Mouse (Mus musculus) limb, embryonic 15.5 days (tissue): Measurements from ENCODE around the gene Pik3cb. TPM values are rescaled to one million over a fixed set of nuclear protein-coding genes. Genes with fewer than 3 reads are reported as not detected.

Source experiments
- ATAC-seq: fragments of 200-750 bp; cut with Nextera tagmentation; 2 replicates; pipeline ENCODE4 v1.8.0; 2017; ENCODE audit warnings: low read depth, moderate TSS enrichment; ENCODE audit not compliant: insufficient number of reproducible peaks, low FRiP score, low TSS enrichment
- H3K27ac ChIP-seq: fragments of 300-500 bp; sonication (generic); 2 replicates; pipeline ENCODE4 v1.5.1; 2015; ENCODE audit warnings: moderate library complexity, mild to moderate bottlenecking, inconsistent platforms
- H3K27me3 ChIP-seq: fragments of 300-500 bp; sonication (generic); 2 replicates; pipeline ENCODE4 v1.6.1; 2015; ENCODE audit warnings: inconsistent platforms
- H3K36me3 ChIP-seq: fragments of 300-500 bp; sonication (generic); 2 replicates; pipeline ENCODE4 v1.6.1; 2015; ENCODE audit warnings: inconsistent platforms
- H3K4me1 ChIP-seq: fragments of 300-500 bp; sonication (generic); 2 replicates; pipeline ENCODE4 v1.6.1; 2015; ENCODE audit warnings: inconsistent platforms
- H3K4me2 ChIP-seq: fragments of 300-500 bp; sonication (generic); 2 replicates; pipeline ENCODE4 v1.6.1; 2015; ENCODE audit warnings: mild to moderate bottlenecking, inconsistent platforms
- H3K4me3 ChIP-seq: fragments of 300-500 bp; sonication (generic); 2 replicates; pipeline ENCODE4 v1.5.1; 2015; ENCODE audit warnings: mild to moderate bottlenecking, inconsistent platforms
- H3K9ac ChIP-seq: fragments of 300-500 bp; sonication (generic); 2 replicates; pipeline ENCODE4 v1.6.1; 2015; ENCODE audit warnings: inconsistent platforms
- H3K9me3 ChIP-seq: fragments of 300-500 bp; sonication (generic); 2 replicates; pipeline ENCODE4 v1.6.1; 2016; ENCODE audit warnings: inconsistent platforms
- WGBS: fragments of 180-500 bp; shearing (Covaris S2); methylation state at CpG from one replicate; pipeline ENCODE4 v1.1.7; 2015; 5-methylcytosine and 5-hydroxymethylcytosine counted together
- polyA plus RNA-seq: library from polyadenylated mRNA; unstranded; fragments of >200 nt; fragmentation: Nextera tagmentation; extraction: Ambion mirVana; gene quantifications from 2 replicates; pipeline ENCODE4 v1.2.1, GENCODE M21; 2015

Gene Pik3cb
- 1.8 and 2.1 TPM in 2 replicates for polyA plus RNA-seq

- H3K27ac ChIP-seq = peak within 1 kb of the TSS; percentile 73
Measured at GRCm38 (mm10) chr9:99140063-99140882, at the start of gene Pik3cb. Pik3cb (minus strand) TSS chr9:99140621.

DNA sequence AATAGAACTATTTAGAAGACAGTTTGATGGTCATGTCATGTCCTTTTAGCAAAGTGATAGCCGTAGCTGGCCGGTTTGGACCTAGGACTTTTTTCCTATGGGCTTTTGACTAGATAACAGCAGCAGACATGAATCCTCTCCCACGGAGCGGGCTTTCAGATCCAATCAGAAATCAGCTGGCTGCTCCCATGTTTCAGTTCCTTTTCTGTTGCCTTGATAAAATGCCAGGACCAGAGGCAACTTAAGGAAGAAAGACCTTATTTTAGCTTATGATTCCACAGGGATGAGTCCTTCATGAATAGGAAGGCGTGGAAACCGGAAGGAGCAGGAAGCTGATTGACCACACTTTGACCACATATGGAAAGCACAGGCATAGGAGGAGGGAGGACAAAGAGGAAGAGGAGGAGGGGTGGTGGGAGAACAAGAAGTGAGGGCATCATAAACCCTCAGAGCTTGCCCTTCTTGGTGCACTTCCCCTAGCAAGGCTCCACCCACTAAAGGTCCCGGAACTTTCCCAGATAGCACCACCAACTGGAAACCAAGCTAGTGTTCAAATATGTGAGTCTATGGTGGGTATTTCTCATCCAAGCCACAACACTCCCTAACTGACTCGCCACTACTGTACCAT is 42.7 kb upstream of the Pik3cb start:
- H3K4me2 ChIP-seq = no peak overlapping the region

More at GRCm38 (mm10) chr9:99140063-99140882, at the start of gene Pik3cb:
- ATAC-seq = peak; percentile 95
- under 1% methylated on average over 76 of the region's 77 CpGs for WGBS
- Histone ChIP-seq H3K27me3 (peaks cover 17% of the 10 kb centered on the region), H3K9ac (peak within 1 kb of the TSS; percentile 57), H3K4me1 (0 out of 2 replicates have a peak, but pooled peaks cover 3% of the 10 kb centered on the region), H3K4me3 (peak within 1 kb of the TSS; percentile 92), H3K4me2 (peak within 1 kb of the TSS; percentile 75), H3K9me3 (no peaks in the 10 kb centered on the region), H3K36me3 (no peaks in the 10 kb centered on the region)

GRCm38 (mm10) chr9:99182121-99182520 is 41.7 kb upstream of the Pik3cb start:
- 85% methylated on average over 7 of the region's 7 CpGs for WGBS
- Histone ChIP-seq H3K4me1 (peaks cover 2% of the 10 kb centered on the region; the same call in 1 of the 2 replicates), H3K27ac (no peak overlapping the region), H3K4me2 (no peak overlapping the region), H3K9me3 (no peaks in the 10 kb centered on the region), H3K27me3 (no peaks in the 10 kb centered on the region), H3K36me3 (no peaks in the 10 kb centered on the region), H3K4me3 (no peak overlapping the region), H3K9ac (no peak overlapping the region)
- no peak for ATAC-seq

More for the DNA sequence above, 42.7 kb upstream of the Pik3cb start:
- Histone ChIP-seq H3K4me3 (no peak overlapping the region), H3K9me3 (no peaks in the 10 kb centered on the region), H3K4me1 (peaks cover 2% of the 10 kb centered on the region; the same call in 1 of the 2 replicates), H3K9ac (no peak overlapping the region), H3K27ac (no peak overlapping the region), H3K36me3 (no peaks in the 10 kb centered on the region), H3K27me3 (no peaks in the 10 kb centered on the region)
- 80% methylated on average over 8 of the region's 8 CpGs for WGBS
- no peak for ATAC-seq

GRCm38 (mm10) chr9:99180272-99180671 is 39.9 kb upstream of the Pik3cb start:
- Histone ChIP-seq H3K9ac (no peak overlapping the region), H3K4me3 (no peak overlapping the region), H3K36me3 (no peaks in the 10 kb centered on the region), H3K27me3 (no peaks in the 10 kb centered on the region), H3K4me2 (no peak overlapping the region), H3K4me1 (peaks cover 2% of the 10 kb centered on the region; the same call in 1 of the 2 replicates), H3K27ac (no peak overlapping the region), H3K9me3 (no peaks in the 10 kb centered on the region)
- WGBS = 53% methylated on average over 8 of the region's 8 CpGs
- no peak for ATAC-seq

DNA sequence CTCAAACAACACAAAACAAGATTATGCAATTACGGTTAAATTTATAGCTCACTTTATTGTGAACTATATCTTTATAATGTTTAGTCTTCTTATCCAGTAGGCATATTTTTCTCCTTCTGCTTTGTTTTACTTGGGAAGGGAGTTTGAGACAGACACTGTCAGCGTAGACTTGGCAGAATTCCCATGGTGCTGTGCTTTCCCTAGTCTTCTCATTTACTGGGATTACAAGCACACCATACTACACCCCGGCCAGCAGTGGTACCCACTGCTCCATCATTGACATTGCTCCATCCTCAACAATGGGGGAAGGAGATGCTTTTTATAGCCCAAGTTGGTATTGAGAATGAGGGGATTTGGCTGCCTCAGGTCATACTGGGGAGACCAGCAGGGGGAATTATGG is 38.3 kb upstream of the Pik3cb start:
- 87% methylated on average over 3 of the region's 3 CpGs for WGBS
- no peaks in the 10 kb centered on the region for H3K36me3 ChIP-seq
- H3K4me1 ChIP-seq = peaks cover 2% of the 10 kb centered on the region; the same call in 1 of the 2 replicates
- ATAC-seq = no peak
- H3K9me3 ChIP-seq = no peaks in the 10 kb centered on the region
- H3K27me3 ChIP-seq = no peaks in the 10 kb centered on the region
- H3K4me3 ChIP-seq = no peak overlapping the region
- no peak overlapping the region for H3K9ac ChIP-seq
- H3K4me2 ChIP-seq = no peak overlapping the region
- no peak overlapping the region for H3K27ac ChIP-seq

DNA sequence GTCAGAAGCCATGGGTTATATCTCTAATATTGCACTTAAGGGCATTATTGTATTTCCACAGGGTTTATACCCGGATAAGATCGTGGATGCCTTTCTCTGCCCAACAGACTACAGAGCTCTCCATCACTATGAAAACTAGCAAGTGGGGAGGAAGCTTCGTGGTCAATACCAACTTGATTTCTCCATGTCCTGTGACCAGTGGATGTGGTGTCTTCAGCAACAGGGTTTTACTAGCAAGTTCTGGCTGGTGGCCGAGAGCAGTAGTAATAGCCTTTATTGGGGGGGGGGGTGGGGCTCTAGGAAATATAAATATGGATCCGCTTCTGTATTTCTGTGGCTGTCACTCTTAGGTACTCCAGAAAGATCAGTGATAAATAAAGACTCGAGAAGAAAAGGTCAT is 35.4 kb upstream of the Pik3cb start:
- Histone ChIP-seq H3K4me1 (peaks cover 2% of the 10 kb centered on the region; the same call in 1 of the 2 replicates), H3K9me3 (no peaks in the 10 kb centered on the region), H3K4me2 (no peak overlapping the region), H3K27me3 (no peaks in the 10 kb centered on the region), H3K4me3 (no peak overlapping the region), H3K36me3 (no peaks in the 10 kb centered on the region), H3K9ac (no peak overlapping the region), H3K27ac (no peak overlapping the region)
- ATAC-seq = no peak
- WGBS = 82% methylated on average over 6 of the region's 6 CpGs

DNA sequence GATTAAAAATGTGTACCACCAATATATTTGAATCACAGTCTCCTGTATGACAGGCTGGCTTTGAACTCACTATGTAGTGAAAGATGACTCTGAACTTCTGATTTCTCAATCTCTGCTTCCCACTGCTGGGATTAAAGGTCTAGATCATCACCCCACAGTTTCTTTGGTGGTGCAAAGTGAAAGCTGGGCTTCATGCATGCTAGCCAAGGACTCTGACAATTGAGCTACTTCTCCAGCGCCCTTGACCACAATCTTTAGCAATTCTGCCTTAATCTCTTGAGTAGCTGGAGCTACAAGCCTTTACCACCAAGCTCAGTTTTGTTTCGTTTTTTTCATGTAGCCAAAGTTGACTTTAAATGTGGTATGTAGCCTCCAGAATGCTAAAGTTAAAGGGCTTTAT is 32.4 kb upstream of the Pik3cb start:
- Histone ChIP-seq H3K9ac (no peak overlapping the region), H3K27ac (no peak overlapping the region), H3K4me2 (no peak overlapping the region), H3K27me3 (no peaks in the 10 kb centered on the region), H3K36me3 (no peaks in the 10 kb centered on the region), H3K9me3 (no peaks in the 10 kb centered on the region), H3K4me3 (no peak overlapping the region), H3K4me1 (no peaks in the 10 kb centered on the region)
- no peak for ATAC-seq
- 68% methylated on average over 2 of the region's 2 CpGs for WGBS

DNA sequence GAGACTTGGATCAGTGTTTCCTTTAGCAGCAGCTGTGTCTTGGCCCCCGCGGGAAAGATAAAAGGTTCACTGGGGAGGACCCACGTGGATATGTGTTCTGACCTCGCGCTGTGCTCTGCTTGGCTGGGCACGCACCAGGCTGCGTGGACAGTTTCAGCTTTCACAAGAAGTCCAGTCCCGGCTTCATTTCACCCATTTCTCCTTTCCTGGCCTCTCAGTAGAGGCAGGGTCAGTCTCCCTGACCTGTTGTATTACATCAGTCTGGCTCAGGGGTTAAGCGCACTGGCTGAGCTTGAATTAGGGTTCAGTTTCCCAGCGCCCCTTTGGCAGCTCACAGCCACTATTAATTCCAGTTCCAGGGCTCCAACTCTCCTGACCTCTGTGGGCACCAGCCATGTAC is 30.8 kb upstream of the Pik3cb start:
- Histone ChIP-seq H3K9ac (no peak overlapping the region), H3K27ac (no peak overlapping the region), H3K27me3 (no peaks in the 10 kb centered on the region), H3K9me3 (no peaks in the 10 kb centered on the region), H3K4me1 (0 out of 2 replicates have a peak, but pooled peaks cover 3% of the 10 kb centered on the region), H3K4me3 (no peak overlapping the region), H3K4me2 (no peak overlapping the region), H3K36me3 (no peaks in the 10 kb centered on the region)
- 57% methylated on average over 10 of the region's 10 CpGs for WGBS
- no peak for ATAC-seq

DNA sequence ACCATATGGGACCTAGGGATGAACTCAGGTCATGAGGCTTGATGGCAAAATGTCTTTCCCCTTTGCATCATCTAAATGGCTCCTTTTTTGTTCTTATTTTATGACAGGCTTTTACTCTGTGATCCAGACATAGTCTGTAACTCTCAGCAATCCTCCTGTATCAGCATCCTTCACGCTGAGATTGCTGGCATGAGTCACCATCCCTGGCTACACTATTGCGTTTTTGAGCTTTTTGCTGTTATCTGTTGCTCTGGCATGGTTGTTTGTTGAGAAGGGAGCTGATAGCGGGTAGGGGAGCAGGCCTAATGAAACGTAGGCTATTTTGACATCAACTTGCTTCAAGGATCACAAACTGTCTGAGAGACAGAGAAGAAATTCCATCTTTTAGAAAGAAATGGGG is 28.6 kb upstream of the Pik3cb start:
- 70% methylated on average over 4 of the region's 4 CpGs for WGBS
- Histone ChIP-seq H3K4me1 (peaks cover 8% of the 10 kb centered on the region; the same call in 1 of the 2 replicates), H3K9me3 (no peaks in the 10 kb centered on the region), H3K4me2 (no peak overlapping the region), H3K9ac (no peak overlapping the region), H3K4me3 (no peak overlapping the region), H3K36me3 (no peaks in the 10 kb centered on the region), H3K27me3 (no peaks in the 10 kb centered on the region), H3K27ac (no peak overlapping the region)
- no peak for ATAC-seq

GRCm38 (mm10) chr9:99166946-99167345 is 26.5 kb upstream of the Pik3cb start:
- H3K4me1 ChIP-seq = peaks cover 10% of the 10 kb centered on the region; the same call in 1 of the 2 replicates
- no peak overlapping the region for H3K4me2 ChIP-seq
- no peaks in the 10 kb centered on the region for H3K9me3 ChIP-seq
- H3K4me3 ChIP-seq = no peak overlapping the region
- no peak overlapping the region for H3K9ac ChIP-seq
- peak overlapping the region; percentile 50; the same call in 1 of the 2 replicates for H3K27ac ChIP-seq
- H3K27me3 ChIP-seq = no peaks in the 10 kb centered on the region
- WGBS = 56% methylated on average over 5 of the region's 5 CpGs
- no peaks in the 10 kb centered on the region for H3K36me3 ChIP-seq
- no peak for ATAC-seq

- Histone ChIP-seq H3K36me3 (no peaks in the 10 kb centered on the region), H3K9me3 (no peaks in the 10 kb centered on the region), H3K9ac (no peak overlapping the region), H3K4me2 (no peak overlapping the region), H3K27ac (0 out of 2 replicates have a peak overlapping the region, but pooled peaks have one; percentile 38), H3K4me3 (no peak overlapping the region), H3K27me3 (no peaks in the 10 kb centered on the region), H3K4me1 (peaks cover 10% of the 10 kb centered on the region; the same call in 1 of the 2 replicates)
- ATAC-seq = no peak
- WGBS = 70% methylated on average over 6 of the region's 6 CpGs
Measured at GRCm38 (mm10) chr9:99165956-99166355, 25.5 kb upstream of the Pik3cb start.

GRCm38 (mm10) chr9:99164664-99165226 is 24.3 kb upstream of the Pik3cb start:
- Histone ChIP-seq H3K27ac (no peak overlapping the region), H3K4me3 (no peak overlapping the region), H3K36me3 (no peaks in the 10 kb centered on the region), H3K27me3 (no peaks in the 10 kb centered on the region), H3K4me2 (no peak overlapping the region), H3K9me3 (no peaks in the 10 kb centered on the region), H3K4me1 (peaks cover 10% of the 10 kb centered on the region; the same call in 1 of the 2 replicates), H3K9ac (no peak overlapping the region)
- ATAC-seq = no peak
- WGBS = 40% methylated on average over 3 of the region's 3 CpGs
